Mouse (Mus musculus) right cerebral cortex, postnatal 36 days (tissue): Measurements from ENCODE around the gene Olfr599.
"Not testable (repeated sequence)": the region's sequence is repeated elsewhere in the genome, so short reads cannot be mapped to it uniquely, and the experiment has no call there.

ENCODE experiments used
- DNase-seq, 2 experiments: peaks; one replicate each; pipeline ENCODE4 v3.0.0; 2022; ENCODE audit warnings: low spot score in 2 of 2, mixed read lengths in 1 of 2

Gene Olfr599

GRCm38 (mm10) chr7:103335617-103336016 lies at the start of gene Olfr599:
Olfr599 (plus strand) TSS chr7:103335917.
- DNase-seq: no peak

GRCm38 (mm10) chr7:103305348-103305747 lies 30.4 kb upstream of the Olfr599 start, which contains the start of gene Olfr596:
Olfr596 (plus strand) TSS chr7:103305648.
- not testable (repeated sequence) for DNase-seq

- DNase-seq: not testable (repeated sequence)
These were observed 19.7 kb upstream of the Olfr599 start, which contains the start of gene Olfr597 for GRCm38 (mm10) chr7:103316015-103316414. Olfr597 (plus strand) TSS chr7:103316315.

GRCm38 (mm10) chr7:103323268-103323667 lies 12.4 kb upstream of the Olfr599 start, which contains the start of gene Olfr598:
Olfr598 (plus strand) TSS chr7:103323568.
- no peak for DNase-seq

GRCm38 (mm10) chr7:103349569-103349968 lies 13.9 kb downstream of the Olfr599 start, which contains the start of gene Olfr600:
Olfr600 (minus strand) TSS chr7:103349669.
- DNase-seq: no peak

GRCm38 (mm10) chr7:103362555-103362954 lies 26.8 kb downstream of the Olfr599 start, which contains the start of gene Olfr601:
Olfr601 (minus strand) TSS chr7:103362655.
- no peak for DNase-seq

GRCm38 (mm10) chr7:103386077-103386476 lies 50.4 kb downstream of the Olfr599 start, which contains the start of gene Olfr603:
Olfr603 (minus strand) TSS chr7:103386177.
- DNase-seq: no peak
